Mouse (Mus musculus) cerebellum, adult 2 months (tissue): ENCODE results near the gene Ncapd2. TPM values are rescaled to one million over a fixed set of nuclear protein-coding genes. Genes with fewer than 3 reads are reported as not detected.
"Not testable (repeated sequence)": the region's sequence is repeated elsewhere in the genome, so short reads cannot be mapped to it uniquely, and the experiment has no call there.

Experiments used
- DNase-seq, 2 experiments: peaks; one replicate each; pipeline ENCODE4 v3.0.0; 2021
- H3K27ac ChIP-seq: fragments of 200-500 bp; 2 replicates; pipeline ENCODE4 v1.5.1; 2012; ENCODE audit warnings: low read length, control low read depth, inconsistent platforms; ENCODE audit not compliant: insufficient read depth
- H3K27me3 ChIP-seq: fragments of 200-500 bp; 2 replicates; pipeline ENCODE4 v1.6.1; 2012; ENCODE audit warnings: inconsistent platforms, mild to moderate bottlenecking, low read length, moderate library complexity; ENCODE audit not compliant: control insufficient read depth, insufficient read depth
- H3K4me1 ChIP-seq: fragments of 200-500 bp; 2 replicates; pipeline ENCODE4 v1.6.1; 2011; ENCODE audit warnings: low read length; ENCODE audit not compliant: control insufficient read depth, insufficient read depth
- H3K4me3 ChIP-seq: fragments of 200-500 bp; replicated peaks from 2 replicates; pipeline ENCODE3; 2011; ENCODE audit warnings: mild to moderate bottlenecking, low read depth, low read length, control low read depth; ENCODE audit not compliant: insufficient read depth
- CTCF ChIP-seq: fragments of 200-500 bp; IDR thresholded peaks from 2 replicates; pipeline ENCODE4 v1.5.1; 2011; ENCODE audit warnings: low read depth, mild to moderate bottlenecking, control low read depth, low read length, moderate library complexity, borderline replicate concordance; ENCODE audit not compliant: insufficient read depth
- POLR2A ChIP-seq: fragments of 200-500 bp; IDR thresholded peaks from 2 replicates; pipeline ENCODE4 v1.6.1; 2011; ENCODE audit warnings: low read length, control low read depth, borderline replicate concordance; ENCODE audit not compliant: insufficient read depth
- WGBS: fragments of 180-500 bp; shearing (Covaris S2); methylation state at CpG from one replicate; pipeline ENCODE4 v1.1.7; 2018; 5-methylcytosine and 5-hydroxymethylcytosine counted together
- polyA plus RNA-seq: library from polyadenylated mRNA; depleted of rRNA; stranded (reverse); fragments of >200 nt; gene quantifications from 2 replicates; pipeline ENCODE4 v1.2.3, GENCODE M21; 2012

The Ncapd2 gene
- polyA plus RNA-seq, 1 experiment = 80.8 TPM

GRCm38 (mm10) chr6:125168086-125168485 is 23.4 kb downstream of the Ncapd2 start:
- TF ChIP-seq CTCF = no peak
- no peak for TF ChIP-seq POLR2A
- peaks cover 10% of the 10 kb centered on the region for H3K4me1 ChIP-seq
- H3K27ac ChIP-seq = no peak overlapping the region
- no peak overlapping the region for H3K4me3 ChIP-seq
- WGBS = 88% methylated on average over 14 of the region's 14 CpGs
- no peak for DNase-seq
- H3K27me3 ChIP-seq = no peaks in the 10 kb centered on the region

- H3K27ac ChIP-seq = peak overlapping the region; percentile 82
- DNase-seq = peak in 1 of 2 experiments; percentile 57
- H3K4me3 ChIP-seq = peak overlapping the region; percentile 78
- H3K4me1 ChIP-seq = peaks cover 10% of the 10 kb centered on the region
- WGBS = 14% methylated on average over 10 of the region's 10 CpGs
- no peaks in the 10 kb centered on the region for H3K27me3 ChIP-seq
- TF ChIP-seq CTCF (no peak), POLR2A (no peak)
Observed at GRCm38 (mm10) chr6:125166861-125167650, 24.4 kb downstream of the Ncapd2 start.

GRCm38 (mm10) chr6:125166051-125166751 is 25.3 kb downstream of the Ncapd2 start, which contains the start of gene Gapdh:
Gapdh (minus strand) TSS chr6:125166467.
- TF ChIP-seq POLR2A (peak; percentile 52; the same call in 1 of the 2 replicates), CTCF (no peak)
- H3K4me1 ChIP-seq = peaks cover 12% of the 10 kb centered on the region
- WGBS = under 1% methylated on average over 18 of the region's 18 CpGs

GRCm38 (mm10) chr6:125165328-125165891 is 26.1 kb downstream of the Ncapd2 start:
- peak; percentile 98 for DNase-seq
- peak overlapping the region; percentile 83 for H3K4me3 ChIP-seq

More at GRCm38 (mm10) chr6:125166051-125166751, 25.3 kb downstream of the Ncapd2 start, which contains the start of gene Gapdh:
- no peaks in the 10 kb centered on the region for H3K27me3 ChIP-seq
- DNase-seq = peak; percentile 87 to 88
- H3K4me3 ChIP-seq = peak within 1 kb of the TSS; percentile 83
- peak within 1 kb of the TSS; percentile 86 for H3K27ac ChIP-seq

GRCm38 (mm10) chr6:125164672-125165327 is 26.7 kb downstream of the Ncapd2 start:
- H3K27ac ChIP-seq = peak overlapping the region; percentile 86
- WGBS = under 1% methylated on average over 39 of the region's 39 CpGs
- H3K27me3 ChIP-seq = no peaks in the 10 kb centered on the region
- peaks cover 21% of the 10 kb centered on the region for H3K4me1 ChIP-seq
- H3K4me3 ChIP-seq = peak overlapping the region; percentile 83
- DNase-seq = peak in 1 of 2 experiments; percentile 69
- TF ChIP-seq POLR2A (no peak), CTCF (no peak)

More at GRCm38 (mm10) chr6:125165328-125165891, 26.1 kb downstream of the Ncapd2 start:
- TF ChIP-seq CTCF (no peak), POLR2A (peak; percentile 100)
- H3K4me1 ChIP-seq = peaks cover 20% of the 10 kb centered on the region
- H3K27me3 ChIP-seq = no peaks in the 10 kb centered on the region
- H3K27ac ChIP-seq = peak overlapping the region; percentile 86
- WGBS = under 1% methylated on average over 36 of the region's 36 CpGs

GRCm38 (mm10) chr6:125163801-125164657 is 27.5 kb downstream of the Ncapd2 start:
- peak; percentile 47 to 53 for DNase-seq
- 3% methylated on average over 20 of the region's 20 CpGs for WGBS
- Histone ChIP-seq H3K4me3 (peak overlapping the region; percentile 83), H3K27me3 (no peaks in the 10 kb centered on the region), H3K4me1 (peaks cover 21% of the 10 kb centered on the region), H3K27ac (peak overlapping the region; percentile 86)
- no peak for TF ChIP-seq POLR2A
- no peak for TF ChIP-seq CTCF

GRCm38 (mm10) chr6:125162615-125163305 is 28.7 kb downstream of the Ncapd2 start:
- WGBS = 52% methylated on average over 13 of the region's 16 CpGs
- not testable (repeated sequence) for H3K27me3 ChIP-seq, DNase-seq, H3K4me3 ChIP-seq, H3K27ac ChIP-seq
- peaks cover 21% of the 10 kb centered on the region for H3K4me1 ChIP-seq
